Mouse (Mus musculus): ENCODE measurements around the gene Bicd2.

Bicd2 gene

GRCm38 (mm10) chr13:49322169-49322568, 19.2 kb upstream of the Bicd2 start:
- in situ Hi-C loops (cut with MboI; ENCODE audit: low pct_unique_long_range_greater_than_20kb in 1 of 2, low sequenced_read_pairs in 2 of 2, unreplicated experiment in 1 of 2): no loop called here

DNA sequence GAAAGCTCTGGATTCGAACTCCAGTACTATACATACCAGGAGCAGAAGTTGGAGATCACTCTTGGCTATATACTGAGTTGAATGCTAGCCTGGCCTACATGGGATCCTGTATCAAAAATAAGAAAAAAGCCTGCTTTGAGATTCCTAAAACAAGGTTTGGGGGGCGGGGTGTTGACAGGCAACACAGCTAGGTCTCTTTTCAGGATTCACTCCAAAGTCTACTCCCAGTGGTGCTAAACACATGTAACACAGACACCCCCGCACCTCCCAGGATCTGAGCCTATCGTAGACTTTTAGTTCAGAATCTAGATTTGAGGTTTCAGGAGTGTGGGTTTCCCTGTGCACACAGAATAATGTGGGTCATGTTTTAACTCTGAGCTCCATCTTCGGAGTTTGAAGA, 18.6 kb upstream of the Bicd2 start:
- in situ Hi-C loops (cut with MboI; ENCODE audit: low pct_unique_long_range_greater_than_20kb in 1 of 2, low sequenced_read_pairs in 2 of 2, unreplicated experiment in 1 of 2): no loop called here

DNA sequence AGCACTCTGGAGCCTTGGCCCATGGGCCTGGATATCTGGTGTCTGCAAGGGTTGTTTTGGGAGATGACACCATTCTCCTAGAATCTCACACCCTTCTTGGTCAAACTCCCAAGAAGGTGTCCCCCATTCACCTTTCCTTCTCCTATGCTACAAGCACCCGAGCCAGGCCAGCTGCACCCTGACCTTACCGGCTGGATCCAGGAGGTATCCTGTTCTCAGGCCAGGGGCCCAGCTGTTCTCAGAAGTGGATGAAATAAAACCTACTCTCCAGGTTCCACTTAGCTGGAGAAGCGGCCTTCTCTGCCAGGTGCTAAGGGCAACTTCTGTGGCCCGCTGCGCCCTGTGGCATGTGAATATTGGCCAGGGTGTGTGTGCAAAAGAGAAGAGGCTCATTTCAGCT, 16.5 kb upstream of the Bicd2 start:
- in situ Hi-C loops (cut with MboI; ENCODE audit: low pct_unique_long_range_greater_than_20kb in 1 of 2, low sequenced_read_pairs in 2 of 2, unreplicated experiment in 1 of 2): no loop called here

DNA sequence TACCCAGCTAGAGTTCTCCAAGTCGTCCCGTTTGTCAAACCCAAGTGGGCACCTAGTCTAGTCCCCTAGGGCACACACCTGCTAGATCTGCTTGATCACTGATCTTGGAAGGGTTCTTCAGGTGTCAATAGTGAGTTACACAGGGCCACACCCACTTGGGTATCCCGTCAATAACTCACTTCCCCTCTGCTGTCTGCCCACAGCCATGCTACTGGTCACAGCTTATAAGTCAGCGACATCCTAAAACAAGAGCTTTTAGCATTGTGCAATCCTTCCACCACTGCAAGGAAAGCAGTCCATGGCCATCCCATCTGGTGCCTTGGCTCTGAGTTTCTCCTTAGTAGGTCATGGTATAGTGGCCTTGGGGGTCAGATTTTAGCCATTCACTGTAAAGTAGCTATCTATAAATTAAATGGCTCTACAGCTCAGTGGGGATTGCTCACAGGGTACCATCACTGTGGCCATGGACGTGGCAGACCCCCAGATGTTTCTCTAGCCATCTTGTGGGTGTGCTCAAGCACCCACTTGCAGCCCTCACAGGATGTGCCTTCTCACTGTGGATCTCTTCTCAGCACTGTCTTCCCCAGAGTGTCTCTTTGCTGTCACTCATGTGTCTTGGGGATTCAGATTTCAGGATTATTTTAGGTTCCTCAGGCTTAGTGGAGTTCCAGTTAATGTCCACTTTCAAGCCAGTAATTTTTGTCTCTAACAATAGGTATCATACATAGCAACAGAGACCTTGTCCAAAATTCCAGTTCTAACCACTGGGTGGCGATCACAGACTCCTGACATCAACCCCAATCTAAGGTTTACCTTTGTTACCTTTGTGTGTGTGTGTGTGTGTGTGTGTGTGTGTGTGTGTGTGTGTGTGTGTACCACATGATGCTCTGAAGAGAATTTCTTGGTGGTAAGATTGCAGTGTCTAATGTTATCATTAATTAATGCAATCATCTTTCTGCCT, 14.9 kb upstream of the Bicd2 start:
- in situ Hi-C loops (cut with MboI; ENCODE audit: low pct_unique_long_range_greater_than_20kb in 1 of 2, low sequenced_read_pairs in 2 of 2, unreplicated experiment in 1 of 2): no loop called here

DNA sequence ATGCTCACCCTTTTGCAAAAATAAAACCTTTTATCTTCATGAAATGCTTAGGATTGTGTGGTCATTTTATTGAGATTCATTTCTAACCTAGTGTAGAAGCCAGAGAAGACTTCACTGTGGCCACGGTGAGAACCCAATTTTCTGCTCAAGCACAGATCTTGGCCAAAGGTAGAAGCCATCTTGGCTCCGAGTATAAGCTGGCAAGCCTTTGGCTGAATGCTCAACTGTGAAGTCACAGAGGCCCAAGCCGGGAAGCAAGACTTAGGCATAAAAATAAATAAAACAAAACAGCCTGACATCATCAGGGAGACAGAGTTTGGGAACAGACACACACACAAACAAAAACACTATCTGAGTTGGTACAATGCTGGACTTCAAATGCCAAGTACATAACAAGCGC, 13.3 kb upstream of the Bicd2 start:
- in situ Hi-C loops (cut with MboI; ENCODE audit: low pct_unique_long_range_greater_than_20kb in 1 of 2, low sequenced_read_pairs in 2 of 2, unreplicated experiment in 1 of 2): no loop called here

- in situ Hi-C loops (cut with MboI; ENCODE audit: low pct_unique_long_range_greater_than_20kb in 1 of 2, low sequenced_read_pairs in 2 of 2, unreplicated experiment in 1 of 2): no loop called here
Observed at GRCm38 (mm10) chr13:49333250-49333649, 8.1 kb upstream of the Bicd2 start.

DNA sequence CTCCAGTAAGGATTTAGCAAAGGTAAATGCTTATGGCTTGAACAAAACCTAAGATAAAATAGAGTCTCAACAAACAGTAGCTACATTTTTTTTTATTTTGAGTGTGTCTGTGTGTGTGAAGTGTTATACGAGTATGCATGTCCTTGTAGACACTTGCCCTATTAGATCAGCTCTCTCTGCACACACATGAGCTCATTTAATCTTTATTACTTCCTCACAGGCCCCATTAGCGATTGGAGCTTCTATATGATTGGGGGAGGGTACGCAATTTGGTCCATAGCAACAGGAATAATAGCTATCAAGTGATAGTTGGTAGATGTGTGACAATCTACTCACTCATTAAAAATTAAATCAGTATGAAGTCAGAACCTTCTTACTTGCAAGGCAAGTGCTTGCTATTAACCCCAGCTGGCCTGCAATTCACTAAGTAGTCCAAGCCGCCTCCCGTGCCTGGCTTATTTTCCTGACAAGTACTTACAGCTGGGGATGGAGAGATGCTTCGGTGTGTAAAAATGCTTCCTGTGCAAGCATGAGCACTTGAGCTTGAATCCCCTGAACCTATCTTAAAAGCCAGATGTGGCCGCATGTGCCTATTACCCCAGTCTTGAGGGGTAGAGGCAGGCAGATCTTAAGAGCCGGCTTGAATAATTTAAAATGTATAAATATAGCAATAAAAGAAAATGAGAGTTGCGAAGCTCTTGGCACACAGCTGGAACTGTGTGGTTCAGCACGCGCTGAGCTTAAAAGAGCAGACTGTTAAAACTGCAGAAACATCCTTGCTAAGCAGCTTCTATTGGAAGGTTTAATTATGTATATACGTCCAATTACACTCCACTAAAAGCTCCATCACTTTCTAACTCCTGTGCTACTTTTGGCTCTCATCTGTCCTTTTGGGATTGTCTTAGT, 6.1 kb upstream of the Bicd2 start:
- in situ Hi-C loops (cut with MboI; ENCODE audit: low pct_unique_long_range_greater_than_20kb in 1 of 2, low sequenced_read_pairs in 2 of 2, unreplicated experiment in 1 of 2): no loop called here

- in situ Hi-C loops (cut with MboI; ENCODE audit: low pct_unique_long_range_greater_than_20kb in 1 of 2, low sequenced_read_pairs in 2 of 2, unreplicated experiment in 1 of 2): no loop called here
Observed at GRCm38 (mm10) chr13:49338893-49339546, 2.4 kb upstream of the Bicd2 start.

GRCm38 (mm10) chr13:49341831-49342722, 692 bp downstream of the Bicd2 start:
- in situ Hi-C loops (cut with MboI; ENCODE audit: low pct_unique_long_range_greater_than_20kb in 1 of 2, low sequenced_read_pairs in 2 of 2, unreplicated experiment in 1 of 2): no loop called here

DNA sequence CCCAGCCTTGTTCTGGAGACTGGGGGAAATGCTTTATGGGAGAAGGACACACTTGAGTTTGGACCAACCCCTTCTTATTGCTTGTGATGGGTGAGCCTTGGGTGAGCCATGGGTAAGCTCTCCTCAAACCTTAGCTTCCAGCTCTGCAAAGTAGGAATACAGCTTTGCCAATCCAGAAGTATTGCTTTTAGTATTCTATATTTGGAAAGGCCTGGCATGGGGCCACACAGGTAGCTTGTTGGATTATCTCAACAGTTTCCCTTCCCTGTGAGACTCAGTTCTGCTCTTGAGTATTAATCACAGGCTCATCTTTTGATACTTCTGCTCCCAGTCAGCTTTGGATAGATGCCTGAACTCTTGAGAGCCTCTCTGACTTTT, 1.3 kb downstream of the Bicd2 start:
- in situ Hi-C loops (cut with MboI; ENCODE audit: low pct_unique_long_range_greater_than_20kb in 1 of 2, low sequenced_read_pairs in 2 of 2, unreplicated experiment in 1 of 2): no loop called here

GRCm38 (mm10) chr13:49344567-49344966, 3.2 kb downstream of the Bicd2 start:
- in situ Hi-C loops (cut with MboI; ENCODE audit: low pct_unique_long_range_greater_than_20kb in 1 of 2, low sequenced_read_pairs in 2 of 2, unreplicated experiment in 1 of 2): no loop called here

GRCm38 (mm10) chr13:49345476-49345875, 4.1 kb downstream of the Bicd2 start:
- in situ Hi-C loops (cut with MboI; ENCODE audit: low pct_unique_long_range_greater_than_20kb in 1 of 2, low sequenced_read_pairs in 2 of 2, unreplicated experiment in 1 of 2): no loop called here

- in situ Hi-C loops (cut with MboI; ENCODE audit: low pct_unique_long_range_greater_than_20kb in 1 of 2, low sequenced_read_pairs in 2 of 2, unreplicated experiment in 1 of 2): no loop called here
Observed at GRCm38 (mm10) chr13:49348522-49348921, 7.1 kb downstream of the Bicd2 start.

DNA sequence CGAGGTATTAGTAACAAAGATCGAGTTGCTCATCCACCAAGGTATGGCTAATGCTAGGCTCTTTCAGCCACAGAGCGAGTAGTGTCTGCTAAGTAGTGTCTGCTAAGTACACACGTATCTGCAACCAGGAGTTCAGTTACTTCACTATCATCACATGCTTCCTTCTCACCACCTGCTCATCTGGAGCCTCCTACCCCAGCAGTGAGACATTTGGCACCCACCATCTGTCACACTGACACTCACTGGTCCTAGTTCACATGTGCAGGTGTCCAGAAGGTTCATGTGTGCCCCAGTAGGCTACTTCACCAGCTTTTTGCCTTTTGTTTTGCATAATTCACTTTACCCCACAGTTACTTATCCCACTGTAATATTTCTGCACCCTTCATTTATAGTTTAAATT, 8.0 kb downstream of the Bicd2 start:
- in situ Hi-C loops (cut with MboI; ENCODE audit: low pct_unique_long_range_greater_than_20kb in 1 of 2, low sequenced_read_pairs in 2 of 2, unreplicated experiment in 1 of 2): no loop called here

- in situ Hi-C loops (cut with MboI; ENCODE audit: low pct_unique_long_range_greater_than_20kb in 1 of 2, low sequenced_read_pairs in 2 of 2, unreplicated experiment in 1 of 2): no loop called here
Observed at GRCm38 (mm10) chr13:49349836-49350505, 8.6 kb downstream of the Bicd2 start.

GRCm38 (mm10) chr13:49352581-49353159, 11.3 kb downstream of the Bicd2 start:
- in situ Hi-C loops (cut with MboI; ENCODE audit: low pct_unique_long_range_greater_than_20kb in 1 of 2, low sequenced_read_pairs in 2 of 2, unreplicated experiment in 1 of 2): no loop called here

DNA sequence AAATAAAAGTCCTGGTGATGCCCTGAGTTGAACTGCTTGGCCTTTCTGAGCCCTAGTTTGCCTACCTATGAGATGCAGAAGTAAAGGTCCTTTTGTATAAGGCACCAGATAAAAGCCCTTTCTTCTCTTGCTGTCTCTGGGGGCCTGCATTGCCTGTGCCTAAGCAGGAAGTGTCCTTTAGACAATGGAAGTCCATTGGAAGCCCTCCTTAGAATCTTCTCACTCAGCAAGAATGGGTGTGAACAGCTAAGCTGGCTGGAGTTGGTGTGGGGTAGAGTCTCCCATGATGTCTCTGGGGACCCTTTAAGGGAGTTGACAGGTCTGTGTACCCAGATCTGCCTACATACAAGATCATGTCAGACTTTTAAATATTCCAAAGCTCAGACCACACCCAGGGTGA, 12.0 kb downstream of the Bicd2 start:
- in situ Hi-C loops (cut with MboI; ENCODE audit: low pct_unique_long_range_greater_than_20kb in 1 of 2, low sequenced_read_pairs in 2 of 2, unreplicated experiment in 1 of 2): no loop called here
